Mouse (Mus musculus) bone marrow, adult 2 months (tissue): ENCODE data around the gene Slc22a21.

Source experiments
- CTCF ChIP-seq: fragments of 200-500 bp; IDR thresholded peaks from 2 replicates; pipeline ENCODE4 v1.5.1; 2011; ENCODE audit warnings: low read length, control low read depth; ENCODE audit not compliant: control insufficient read depth, insufficient read depth
- POLR2A ChIP-seq: fragments of 200-500 bp; IDR thresholded peaks from 2 replicates; pipeline ENCODE4 v1.6.1; 2011; ENCODE audit warnings: low read depth, mild to moderate bottlenecking, control low read depth, low read length, borderline replicate concordance; ENCODE audit not compliant: control insufficient read depth

DNA sequence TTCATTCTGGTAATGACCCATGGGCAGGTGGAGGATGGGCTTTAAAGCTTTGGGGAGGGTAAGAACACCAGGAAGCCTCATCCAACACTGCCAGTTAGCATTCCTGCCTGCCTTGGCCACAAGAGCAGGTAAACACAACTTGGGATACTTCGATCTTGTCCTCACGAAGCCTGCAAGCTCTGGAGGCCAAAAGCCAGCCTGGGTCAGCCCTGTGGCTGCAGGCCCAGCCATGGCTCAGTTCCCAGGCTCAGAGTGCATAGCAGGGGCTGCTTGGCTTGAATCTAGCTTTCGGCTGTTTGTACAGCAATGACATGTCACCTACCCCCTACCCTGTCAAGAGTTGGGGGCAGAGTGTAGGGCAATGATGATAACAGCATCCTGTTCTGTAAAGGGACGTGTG, 26.8 kb upstream of the Slc22a21 start:
- TF ChIP-seq POLR2A (no peak), CTCF (no peak)
